Mouse (Mus musculus): ENCODE measurements around the gene Rab37. TPM values are rescaled to one million over a fixed set of nuclear protein-coding genes. Genes with fewer than 3 reads are reported as not detected.

The Rab37 gene
- polyA plus RNA-seq, 1 experiment from 2014 or later = 1.3 TPM

- no peaks in the 10 kb centered on the region for H3K36me3 ChIP-seq (ENCODE audit: control insufficient read depth, insufficient read depth, low read length)
- H3K4me3 ChIP-seq (ENCODE audit: low read depth, low read length) = no peak overlapping the region
- no peak for ATAC-seq (replicated peaks; ENCODE audit: insufficient number of reproducible peaks, low FRiP score, low TSS enrichment)
- H3K9me3 ChIP-seq (replicated peaks; ENCODE audit: control insufficient read depth, low read length) = no peaks in the 10 kb centered on the region
- no peak overlapping the region for H3K9ac ChIP-seq (ENCODE audit: low read depth, low read length)
- no peak overlapping the region for H3K4me2 ChIP-seq
- no peak overlapping the region for H3K27ac ChIP-seq (ENCODE audit: low read depth, low read length)
- H3K27me3 ChIP-seq (ENCODE audit: control insufficient read depth, insufficient read depth, low read length) = no peaks in the 10 kb centered on the region
- 77% methylated on average over 13 of the region's 13 CpGs for WGBS (ENCODE audit: insufficient replicate concordance)
- H3K4me1 ChIP-seq (ENCODE audit: control insufficient read depth, insufficient read depth, low read length) = no peaks in the 10 kb centered on the region
These were observed 38.4 kb downstream of the Rab37 start for GRCm38 (mm10) chr11:115129508-115130126.

DNA sequence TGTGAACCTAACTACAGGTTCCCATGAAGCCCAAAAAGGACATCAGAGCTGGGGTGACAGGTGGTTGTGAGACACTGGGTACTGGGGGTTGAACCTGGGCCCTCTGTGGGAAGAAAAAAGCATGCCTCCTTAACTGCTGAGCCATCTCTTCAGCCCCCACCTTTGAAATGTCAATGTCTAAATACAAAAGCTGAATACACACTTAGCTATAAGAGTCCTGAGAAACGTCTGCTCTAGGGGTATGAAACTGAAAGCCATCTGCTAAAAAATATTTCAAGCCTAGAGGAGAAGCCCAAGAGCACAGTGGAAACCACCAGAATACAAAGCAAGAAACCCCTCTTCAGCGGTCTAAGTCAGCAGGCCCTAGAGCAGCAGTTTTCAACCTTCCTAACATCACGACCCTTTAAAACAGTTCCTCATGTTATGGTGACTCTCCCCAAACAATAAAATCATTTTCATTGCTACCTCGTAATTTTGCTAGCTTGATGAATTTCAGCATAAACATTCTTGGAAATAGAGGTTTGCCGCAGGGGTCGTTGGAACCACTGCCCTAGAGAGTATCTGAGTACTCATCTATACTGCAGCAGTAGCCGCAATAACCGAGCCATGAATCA lies 40.6 kb downstream of the Rab37 start:
- 77% methylated on average over 8 of the region's 8 CpGs for WGBS (ENCODE audit: insufficient replicate concordance)
- Histone ChIP-seq H3K4me2 (no peak overlapping the region), H3K4me3 (ENCODE audit: low read depth, low read length) (no peak overlapping the region), H3K9ac (ENCODE audit: low read depth, low read length) (no peak overlapping the region), H3K36me3 (ENCODE audit: control insufficient read depth, insufficient read depth, low read length) (no peaks in the 10 kb centered on the region), H3K27me3 (ENCODE audit: control insufficient read depth, insufficient read depth, low read length) (no peaks in the 10 kb centered on the region), H3K27ac (ENCODE audit: low read depth, low read length) (no peak overlapping the region), H3K4me1 (ENCODE audit: control insufficient read depth, insufficient read depth, low read length) (no peaks in the 10 kb centered on the region), H3K9me3 (replicated peaks; ENCODE audit: control insufficient read depth, low read length) (no peaks in the 10 kb centered on the region)
- ATAC-seq (replicated peaks; ENCODE audit: insufficient number of reproducible peaks, low FRiP score, low TSS enrichment) = no peak

- WGBS (ENCODE audit: insufficient replicate concordance) = 62% methylated on average over 8 of the region's 8 CpGs
- Histone ChIP-seq H3K9ac (ENCODE audit: low read depth, low read length) (no peak within 1 kb of the TSS), H3K4me3 (ENCODE audit: low read depth, low read length) (no peak within 1 kb of the TSS), H3K9me3 (replicated peaks; ENCODE audit: control insufficient read depth, low read length) (no peaks in the 10 kb centered on the region), H3K36me3 (ENCODE audit: control insufficient read depth, insufficient read depth, low read length) (no peaks in the 10 kb centered on the region), H3K4me1 (ENCODE audit: control insufficient read depth, insufficient read depth, low read length) (no peaks in the 10 kb centered on the region), H3K27ac (ENCODE audit: low read depth, low read length) (no peak within 1 kb of the TSS), H3K4me2 (no peak within 1 kb of the TSS), H3K27me3 (ENCODE audit: control insufficient read depth, insufficient read depth, low read length) (no peaks in the 10 kb centered on the region)
- no peak for ATAC-seq (replicated peaks; ENCODE audit: insufficient number of reproducible peaks, low FRiP score, low TSS enrichment)
These were observed 42.6 kb downstream of the Rab37 start, which contains the start of gene Cd300lf for GRCm38 (mm10) chr11:115133800-115134199. TSS of gene Cd300lf (minus strand) at chr11:115133992.

GRCm38 (mm10) chr11:115138597-115139262 lies 47.5 kb downstream of the Rab37 start:
- H3K4me3 ChIP-seq (ENCODE audit: low read depth, low read length) = no peak overlapping the region
- H3K9ac ChIP-seq (ENCODE audit: low read depth, low read length) = no peak overlapping the region
- no peaks in the 10 kb centered on the region for H3K36me3 ChIP-seq (ENCODE audit: control insufficient read depth, insufficient read depth, low read length)
- no peak for ATAC-seq (replicated peaks; ENCODE audit: insufficient number of reproducible peaks, low FRiP score, low TSS enrichment)
- no peak overlapping the region for H3K27ac ChIP-seq (ENCODE audit: low read depth, low read length)
- H3K4me2 ChIP-seq = no peak overlapping the region
- H3K4me1 ChIP-seq (ENCODE audit: control insufficient read depth, insufficient read depth, low read length) = no peaks in the 10 kb centered on the region
- WGBS (ENCODE audit: insufficient replicate concordance) = 62% methylated on average over 5 of the region's 5 CpGs
- H3K27me3 ChIP-seq (ENCODE audit: control insufficient read depth, insufficient read depth, low read length) = no peaks in the 10 kb centered on the region
- H3K9me3 ChIP-seq (replicated peaks; ENCODE audit: control insufficient read depth, low read length) = no peaks in the 10 kb centered on the region

DNA sequence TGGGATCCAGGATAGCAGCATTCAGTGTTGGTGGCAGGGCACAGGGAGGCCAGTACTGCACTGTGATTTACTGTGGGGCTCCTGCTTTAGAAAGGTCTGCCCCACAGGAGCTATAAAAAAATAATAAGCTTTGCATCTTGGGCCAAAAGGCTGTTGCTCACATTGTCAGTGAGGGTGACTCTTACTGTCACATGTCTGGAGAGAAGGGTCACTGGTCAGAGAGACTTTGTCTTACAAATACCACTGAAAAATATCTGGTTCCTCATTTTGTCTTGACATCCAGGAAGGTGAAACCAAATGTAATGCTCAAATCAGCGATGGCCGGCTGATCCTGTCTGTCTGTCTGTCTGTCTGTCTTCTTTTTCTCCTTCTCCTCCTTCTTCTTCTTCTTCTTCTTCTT lies 50.7 kb downstream of the Rab37 start:
- H3K4me1 ChIP-seq (ENCODE audit: control insufficient read depth, insufficient read depth, low read length) = no peaks in the 10 kb centered on the region
- 74% methylated on average over 2 of the region's 2 CpGs for WGBS (ENCODE audit: insufficient replicate concordance)
- H3K27ac ChIP-seq (ENCODE audit: low read depth, low read length) = no peak overlapping the region
- no peak overlapping the region for H3K4me2 ChIP-seq
- no peaks in the 10 kb centered on the region for H3K9me3 ChIP-seq (replicated peaks; ENCODE audit: control insufficient read depth, low read length)
- no peak overlapping the region for H3K9ac ChIP-seq (ENCODE audit: low read depth, low read length)
- H3K36me3 ChIP-seq (ENCODE audit: control insufficient read depth, insufficient read depth, low read length) = no peaks in the 10 kb centered on the region
- no peak for ATAC-seq (replicated peaks; ENCODE audit: insufficient number of reproducible peaks, low FRiP score, low TSS enrichment)
- no peaks in the 10 kb centered on the region for H3K27me3 ChIP-seq (ENCODE audit: control insufficient read depth, insufficient read depth, low read length)
- no peak overlapping the region for H3K4me3 ChIP-seq (ENCODE audit: low read depth, low read length)

DNA sequence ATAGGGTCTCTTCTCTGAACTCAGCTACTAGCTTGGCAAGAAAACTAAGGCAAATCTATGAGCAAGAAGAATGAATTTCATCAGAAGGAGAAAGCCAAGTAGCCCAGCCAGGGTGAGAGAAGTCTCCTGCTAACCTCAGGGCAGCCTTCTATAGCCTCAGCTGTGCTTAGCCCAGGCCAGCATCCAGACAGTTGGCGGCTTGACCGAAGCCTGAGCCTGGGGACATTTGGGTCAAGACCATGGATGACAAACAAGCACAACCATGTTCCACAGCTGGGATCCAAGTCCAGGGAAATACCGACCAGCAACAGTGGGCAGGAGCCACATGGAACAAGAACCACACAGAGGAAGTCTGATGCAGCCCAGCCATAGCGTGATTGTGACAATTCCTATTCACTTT lies 56.6 kb downstream of the Rab37 start:
- no peaks in the 10 kb centered on the region for H3K36me3 ChIP-seq (ENCODE audit: control insufficient read depth, insufficient read depth, low read length)
- H3K4me1 ChIP-seq (ENCODE audit: control insufficient read depth, insufficient read depth, low read length) = no peaks in the 10 kb centered on the region
- H3K27me3 ChIP-seq (ENCODE audit: control insufficient read depth, insufficient read depth, low read length) = peaks cover 4% of the 10 kb centered on the region; the same call in 1 of the 2 replicates
- no peak for ATAC-seq (replicated peaks; ENCODE audit: insufficient number of reproducible peaks, low FRiP score, low TSS enrichment)
- 86% methylated on average over 4 of the region's 4 CpGs for WGBS (ENCODE audit: insufficient replicate concordance)
- no peaks in the 10 kb centered on the region for H3K9me3 ChIP-seq (replicated peaks; ENCODE audit: control insufficient read depth, low read length)
- H3K4me2 ChIP-seq = no peak overlapping the region
- no peak overlapping the region for H3K27ac ChIP-seq (ENCODE audit: low read depth, low read length)
- no peak overlapping the region for H3K4me3 ChIP-seq (ENCODE audit: low read depth, low read length)
- no peak overlapping the region for H3K9ac ChIP-seq (ENCODE audit: low read depth, low read length)

DNA sequence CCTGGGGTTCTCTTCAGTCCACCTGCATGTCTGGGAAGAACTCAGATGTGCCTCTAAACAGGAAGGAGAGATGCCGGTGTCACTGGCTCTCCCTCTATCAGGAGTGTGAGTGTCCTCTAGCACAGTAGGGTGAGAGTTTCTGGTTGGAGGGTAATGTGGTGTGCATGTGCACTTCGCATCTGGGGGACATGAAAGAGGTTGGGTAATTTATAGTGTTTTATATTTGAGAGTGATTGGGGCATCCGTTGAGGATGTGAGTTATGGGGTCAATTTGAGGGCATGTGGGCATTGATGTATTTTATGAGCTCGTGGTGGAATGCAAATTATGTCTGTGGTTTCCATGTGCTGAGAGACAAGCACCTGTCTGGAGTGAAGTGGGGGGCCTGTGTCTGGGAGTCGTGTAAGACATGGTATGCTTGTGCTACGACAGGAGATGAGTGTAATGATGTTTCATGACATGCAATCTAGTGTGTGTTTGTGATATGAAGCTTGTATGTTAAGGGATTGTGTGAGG lies 59.6 kb downstream of the Rab37 start:
- 69% methylated on average over 6 of the region's 6 CpGs for WGBS (ENCODE audit: insufficient replicate concordance)
- Histone ChIP-seq H3K9me3 (replicated peaks; ENCODE audit: control insufficient read depth, low read length) (no peaks in the 10 kb centered on the region), H3K27ac (ENCODE audit: low read depth, low read length) (no peak overlapping the region), H3K4me3 (ENCODE audit: low read depth, low read length) (no peak overlapping the region), H3K36me3 (ENCODE audit: control insufficient read depth, insufficient read depth, low read length) (no peaks in the 10 kb centered on the region), H3K27me3 (ENCODE audit: control insufficient read depth, insufficient read depth, low read length) (peaks cover 17% of the 10 kb centered on the region), H3K9ac (ENCODE audit: low read depth, low read length) (no peak overlapping the region), H3K4me1 (ENCODE audit: control insufficient read depth, insufficient read depth, low read length) (peaks cover 4% of the 10 kb centered on the region), H3K4me2 (no peak overlapping the region)
- no peak for ATAC-seq (replicated peaks; ENCODE audit: insufficient number of reproducible peaks, low FRiP score, low TSS enrichment)

DNA sequence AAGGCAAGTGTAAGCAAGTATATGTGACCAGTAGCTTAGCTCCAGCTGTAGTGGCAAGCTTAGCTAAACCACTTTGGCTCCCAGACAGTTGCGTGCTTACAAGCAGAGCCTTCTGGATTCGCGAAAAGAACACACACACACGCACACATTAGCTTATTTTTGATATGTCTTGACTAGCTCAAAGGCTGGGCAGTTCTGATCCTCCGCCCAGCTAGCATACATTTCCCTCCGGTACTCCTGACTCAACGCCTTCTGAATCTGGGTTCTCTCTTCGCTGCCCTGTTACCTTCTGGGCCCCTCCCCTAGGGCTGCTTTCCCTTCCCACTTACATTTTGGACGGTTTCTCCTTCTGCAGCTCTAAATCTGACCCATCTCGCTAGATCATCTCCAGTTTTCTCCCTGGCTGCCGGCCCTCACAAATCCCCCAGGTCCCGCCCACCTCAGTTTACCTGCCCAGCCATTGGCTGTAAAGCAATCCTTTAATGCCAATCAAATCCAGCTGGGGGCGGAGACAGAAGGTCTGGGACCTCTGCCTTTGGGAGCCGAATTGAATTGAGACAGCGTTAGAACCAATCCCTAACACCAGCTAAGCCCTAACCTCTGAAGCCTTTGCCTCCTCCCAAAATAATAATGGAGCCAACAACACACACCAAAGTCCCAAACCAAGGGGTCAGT lies 60.7 kb downstream of the Rab37 start:
- peaks cover 17% of the 10 kb centered on the region for H3K27me3 ChIP-seq (ENCODE audit: control insufficient read depth, insufficient read depth, low read length)
- H3K9ac ChIP-seq (ENCODE audit: low read depth, low read length) = peak overlapping the region; percentile 35; the same call in 1 of the 2 replicates
- ATAC-seq (replicated peaks; ENCODE audit: insufficient number of reproducible peaks, low FRiP score, low TSS enrichment) = no peak

More for the DNA sequence above, 60.7 kb downstream of the Rab37 start:
- H3K4me1 ChIP-seq (ENCODE audit: control insufficient read depth, insufficient read depth, low read length) = peaks cover 4% of the 10 kb centered on the region
- WGBS (ENCODE audit: insufficient replicate concordance) = 7% methylated on average over 15 of the region's 15 CpGs
- no peak overlapping the region for H3K27ac ChIP-seq (ENCODE audit: low read depth, low read length)
- H3K9me3 ChIP-seq (replicated peaks; ENCODE audit: control insufficient read depth, low read length) = no peaks in the 10 kb centered on the region
- no peaks in the 10 kb centered on the region for H3K36me3 ChIP-seq (ENCODE audit: control insufficient read depth, insufficient read depth, low read length)
- H3K4me3 ChIP-seq (ENCODE audit: low read depth, low read length) = peak overlapping the region; percentile 30
- peak overlapping the region; percentile 72 for H3K4me2 ChIP-seq

Measured in heart, embryonic 11.5 days (tissue).